Mouse (Mus musculus) liver, postnatal 0 days (tissue): Measurements from ENCODE around the gene Vwa8.

Source experiments
- CTCF ChIP-seq: sonication (generic); IDR thresholded peaks from 2 replicates; pipeline ENCODE4 v1.5.1; 2016; ENCODE audit warnings: antibody characterized with exemption, low read depth
- EP300 ChIP-seq: IDR thresholded peaks from 2 replicates; pipeline ENCODE4 v1.6.1; 2016; ENCODE audit warnings: antibody characterized with exemption, low read depth, mild to moderate bottlenecking

DNA sequence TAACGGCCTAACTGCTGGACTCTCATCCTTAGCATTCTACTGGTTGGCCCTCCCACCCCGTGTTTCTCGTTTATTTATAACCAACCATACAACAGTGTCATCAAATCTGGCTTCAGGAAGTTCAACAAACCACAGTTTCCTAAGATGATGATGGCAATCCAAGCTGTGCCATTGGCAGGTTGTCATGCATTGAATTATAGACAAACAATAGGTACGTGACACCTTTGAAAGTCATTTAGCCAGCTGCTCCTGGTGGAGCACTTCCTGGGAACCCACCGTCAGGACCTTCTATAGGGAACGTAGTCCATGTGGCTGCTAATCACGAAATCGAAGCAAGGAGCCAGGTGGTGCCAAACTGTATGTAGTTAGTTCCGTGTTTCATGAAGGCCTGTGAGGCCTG is 270.5 kb downstream of the Vwa8 start:
- TF ChIP-seq CTCF (no peak), EP300 (no peak)
